Mouse (Mus musculus): ENCODE measurements around the gene Etfdh. TPM values are rescaled to one million over a fixed set of nuclear protein-coding genes. Genes with fewer than 3 reads are reported as not detected.
A peak's percentile ranks its signal among the peaks of the same experiment; 100 is the strongest.
"Not testable (repeated sequence)": the region's sequence is repeated elsewhere in the genome, so short reads cannot be mapped to it uniquely, and the experiment has no call there.

Gene Etfdh
- polyA plus RNA-seq, 1 experiment from 2014 or later, result 41.1 TPM

GRCm38 (mm10) chr3:79576468-79576816, 52.9 kb downstream of the Etfdh start:
- Histone ChIP-seq H3K9ac (no peak overlapping the region), H3K27me3 (replicated peaks) (no peaks in the 10 kb centered on the region), H3K36me3 (no peaks in the 10 kb centered on the region), H3K4me2 (peak overlapping the region; percentile 24; the same call in 1 of the 2 replicates), H3K9me3 (replicated peaks) (no peaks in the 10 kb centered on the region), H3K4me1 (peaks cover 81% of the 10 kb centered on the region), H3K4me3 (no peak overlapping the region), H3K27ac (no peak overlapping the region)
- 11% methylated on average over 3 of the region's 3 CpGs for WGBS (ENCODE audit: insufficient replicate concordance)
- ATAC-seq, result no peak

DNA sequence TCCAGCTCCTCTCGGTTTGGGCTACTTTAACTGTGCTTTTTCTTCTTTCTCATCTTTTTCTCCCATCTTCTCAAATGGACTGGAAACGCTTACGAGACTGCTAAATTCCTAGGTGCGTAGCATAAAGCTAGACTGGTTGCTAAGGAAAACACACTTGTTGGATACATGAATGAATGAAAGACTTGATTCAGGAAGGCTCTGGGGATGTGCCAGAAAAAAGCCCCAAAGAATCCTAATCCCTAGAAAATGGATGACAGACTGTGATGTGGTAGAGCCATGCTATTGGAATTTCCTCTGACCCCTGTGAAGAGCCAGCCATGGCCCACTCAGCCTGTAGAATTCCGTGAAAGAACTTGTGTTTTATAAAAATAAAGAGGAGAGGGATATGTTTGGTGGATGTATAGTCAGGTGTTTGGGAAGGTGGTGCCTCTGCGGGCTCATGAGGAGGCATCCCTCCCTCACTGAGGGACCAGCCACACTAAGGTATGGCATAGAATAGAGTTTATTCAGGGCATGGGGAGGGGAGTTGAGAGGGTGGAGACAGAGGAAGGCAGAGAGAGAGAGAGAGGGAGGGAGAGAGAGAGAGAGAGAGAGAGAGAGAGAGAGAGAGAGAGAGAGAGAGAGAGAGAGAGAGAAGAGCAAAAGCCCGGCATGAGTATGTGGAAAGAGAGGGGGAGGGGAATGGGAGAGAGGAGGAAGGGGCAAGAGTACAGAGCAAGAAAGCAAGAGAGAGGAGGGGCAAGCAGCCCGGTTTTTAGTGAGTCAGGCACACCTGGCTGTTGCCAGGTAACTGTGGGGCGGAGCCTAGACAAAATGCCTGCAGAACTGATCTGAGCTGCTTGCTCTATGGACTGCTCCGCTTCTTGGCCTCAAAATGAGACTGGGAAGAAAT, 53.5 kb downstream of the Etfdh start:
- H3K9ac ChIP-seq, result no peak overlapping the region
- H3K27ac ChIP-seq, result peak overlapping the region; percentile 93
- H3K4me1 ChIP-seq, result peaks cover 78% of the 10 kb centered on the region

GRCm38 (mm10) chr3:79574336-79574735, 55.0 kb downstream of the Etfdh start:
- Histone ChIP-seq H3K27me3 (replicated peaks) (no peaks in the 10 kb centered on the region), H3K4me2 (peak overlapping the region; percentile 54), H3K4me3 (no peak overlapping the region), H3K9ac (peak overlapping the region; percentile 49; the same call in 1 of the 2 replicates), H3K4me1 (peaks cover 67% of the 10 kb centered on the region), H3K36me3 (no peaks in the 10 kb centered on the region), H3K9me3 (replicated peaks) (no peaks in the 10 kb centered on the region), H3K27ac (peak overlapping the region; percentile 93)
- ATAC-seq, result peak; percentile 97
- 32% methylated on average over 3 of the region's 3 CpGs for WGBS (ENCODE audit: insufficient replicate concordance)

More for the DNA sequence above, 53.5 kb downstream of the Etfdh start:
- no peaks in the 10 kb centered on the region for H3K36me3 ChIP-seq
- H3K4me2 ChIP-seq, result peak overlapping the region; percentile 24; the same call in 1 of the 2 replicates
- no peak overlapping the region for H3K4me3 ChIP-seq
- no peak for ATAC-seq
- WGBS (ENCODE audit: insufficient replicate concordance), result 57% methylated on average over 10 of the region's 10 CpGs
- no peaks in the 10 kb centered on the region for H3K9me3 ChIP-seq (replicated peaks)
- no peaks in the 10 kb centered on the region for H3K27me3 ChIP-seq (replicated peaks)

DNA sequence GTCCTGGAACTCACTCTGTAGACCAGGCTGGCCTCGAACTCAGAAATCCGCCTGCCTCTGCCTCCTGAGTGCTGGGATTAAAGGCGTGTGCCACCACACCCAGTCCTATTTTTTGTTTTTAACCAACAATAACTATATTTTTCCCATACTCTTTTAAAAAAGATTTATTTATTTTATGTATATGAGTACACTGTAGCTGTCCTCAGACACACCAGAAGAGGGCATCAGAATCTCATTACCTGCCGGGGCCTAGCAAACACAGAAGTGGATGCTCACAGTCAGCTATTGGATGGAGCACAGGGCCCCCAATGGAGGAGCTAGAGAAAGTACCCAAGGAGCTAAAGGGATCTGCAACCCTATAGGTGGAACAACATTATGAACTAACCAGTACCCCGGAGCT, 55.9 kb downstream of the Etfdh start:
- H3K36me3 ChIP-seq; H3K9ac ChIP-seq; H3K4me3 ChIP-seq; H3K27ac ChIP-seq; ATAC-seq; H3K27me3 ChIP-seq (replicated peaks); H3K9me3 ChIP-seq (replicated peaks); H3K4me2 ChIP-seq: not testable (repeated sequence)
- H3K4me1 ChIP-seq, result peaks cover 67% of the 10 kb centered on the region
- 82% methylated on average over 5 of the region's 5 CpGs for WGBS (ENCODE audit: insufficient replicate concordance)

DNA sequence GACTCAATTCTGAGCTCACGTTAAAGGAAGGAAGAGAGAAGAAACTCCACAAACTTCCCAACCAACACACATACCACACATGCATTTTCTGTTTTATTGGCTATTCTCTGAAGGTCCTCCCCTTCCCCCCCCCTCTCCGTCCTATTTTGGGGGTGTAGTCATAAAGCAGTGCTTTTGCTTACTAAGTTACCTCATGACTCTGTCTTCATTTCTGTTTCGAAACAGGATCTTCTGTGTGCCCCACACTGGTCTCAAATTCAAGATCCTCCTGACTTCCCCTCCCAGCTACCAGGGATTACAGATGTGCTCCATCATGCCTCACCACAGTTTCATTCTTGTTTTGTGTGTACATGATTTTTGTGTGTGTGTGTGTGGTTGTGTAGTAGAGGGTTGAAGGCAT, 56.9 kb downstream of the Etfdh start:
- no peaks in the 10 kb centered on the region for H3K36me3 ChIP-seq
- H3K9me3 ChIP-seq (replicated peaks), result no peaks in the 10 kb centered on the region
- peak overlapping the region; percentile 5; the same call in 1 of the 2 replicates for H3K27ac ChIP-seq
- ATAC-seq, result no peak
- no peak overlapping the region for H3K4me3 ChIP-seq
- no peak overlapping the region; the same call in 1 of the 2 replicates for H3K9ac ChIP-seq
- H3K27me3 ChIP-seq (replicated peaks), result no peaks in the 10 kb centered on the region
- 62% methylated on average over 3 of the region's 3 CpGs for WGBS (ENCODE audit: insufficient replicate concordance)
- H3K4me2 ChIP-seq, result no peak overlapping the region
- H3K4me1 ChIP-seq, result peaks cover 61% of the 10 kb centered on the region

DNA sequence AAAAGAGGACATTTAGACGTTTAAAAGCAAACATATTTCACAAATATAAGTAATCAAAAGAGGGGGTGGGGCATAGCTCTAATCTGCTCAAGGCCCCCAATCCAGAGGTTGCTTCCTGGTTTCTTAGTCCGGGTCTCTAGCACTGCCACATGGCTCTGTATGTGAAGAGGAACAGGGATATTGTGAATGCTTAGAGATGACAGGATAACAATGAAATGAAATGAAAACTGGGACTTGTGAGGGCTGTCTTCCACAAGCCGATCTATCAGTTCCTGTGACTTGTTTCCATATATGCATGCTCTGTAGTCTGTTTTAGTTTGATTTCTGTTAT, 60.0 kb downstream of the Etfdh start:
- Histone ChIP-seq H3K27ac (peak overlapping the region; percentile 95; the same call in 1 of the 2 replicates), H3K4me2 (no peak overlapping the region), H3K4me3 (no peak overlapping the region), H3K9ac (no peak overlapping the region), H3K4me1 (peaks cover 62% of the 10 kb centered on the region), H3K9me3 (replicated peaks) (no peaks in the 10 kb centered on the region), H3K27me3 (replicated peaks) (no peaks in the 10 kb centered on the region), H3K36me3 (peaks cover 3% of the 10 kb centered on the region; the same call in 1 of the 2 replicates)
- WGBS (ENCODE audit: insufficient replicate concordance), result 70% methylated on average over 3 of the region's 3 CpGs
- no peak for ATAC-seq

DNA sequence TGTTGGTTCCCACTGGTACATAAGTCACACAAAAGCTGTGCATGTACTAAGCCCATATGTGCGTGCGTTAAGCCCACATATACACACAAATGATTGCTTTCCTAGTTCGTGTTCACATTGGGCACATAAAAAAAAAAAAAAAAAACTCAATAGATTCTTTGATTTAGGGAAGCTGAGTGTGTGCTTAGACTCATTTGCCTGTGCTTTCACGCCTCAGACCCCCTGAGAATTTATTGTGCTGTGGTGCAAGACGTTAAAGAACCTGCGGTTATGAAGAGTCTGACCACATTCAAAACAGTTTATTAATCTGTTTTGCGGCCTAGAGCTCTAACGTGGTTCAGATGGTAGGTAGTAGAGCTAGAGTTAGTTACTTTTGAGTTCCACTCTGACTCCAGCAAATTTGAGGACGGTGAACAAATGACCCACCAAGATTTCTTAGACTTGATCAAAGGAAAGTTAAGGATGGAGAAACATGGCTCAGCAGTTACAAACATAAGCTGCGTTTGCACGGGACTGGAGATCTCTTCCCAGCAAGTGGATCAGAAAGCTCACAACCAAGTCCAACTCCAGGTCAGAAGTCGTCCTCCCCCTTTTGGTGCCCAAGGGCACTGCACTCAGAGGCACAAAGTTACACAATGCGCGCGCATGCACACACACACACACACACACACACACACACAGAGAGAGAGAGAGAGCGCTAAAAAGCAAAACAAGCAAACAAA, 60.5 kb downstream of the Etfdh start:
- Histone ChIP-seq H3K9me3 (replicated peaks) (no peaks in the 10 kb centered on the region), H3K36me3 (peaks cover 3% of the 10 kb centered on the region; the same call in 1 of the 2 replicates), H3K4me3 (no peak overlapping the region), H3K27ac (peak overlapping the region; percentile 95), H3K27me3 (replicated peaks) (no peaks in the 10 kb centered on the region), H3K4me1 (peaks cover 58% of the 10 kb centered on the region), H3K9ac (peak overlapping the region; percentile 67), H3K4me2 (peak overlapping the region; percentile 90)
- no peak for ATAC-seq
- 83% methylated on average over 13 of the region's 16 CpGs for WGBS (ENCODE audit: insufficient replicate concordance)

DNA sequence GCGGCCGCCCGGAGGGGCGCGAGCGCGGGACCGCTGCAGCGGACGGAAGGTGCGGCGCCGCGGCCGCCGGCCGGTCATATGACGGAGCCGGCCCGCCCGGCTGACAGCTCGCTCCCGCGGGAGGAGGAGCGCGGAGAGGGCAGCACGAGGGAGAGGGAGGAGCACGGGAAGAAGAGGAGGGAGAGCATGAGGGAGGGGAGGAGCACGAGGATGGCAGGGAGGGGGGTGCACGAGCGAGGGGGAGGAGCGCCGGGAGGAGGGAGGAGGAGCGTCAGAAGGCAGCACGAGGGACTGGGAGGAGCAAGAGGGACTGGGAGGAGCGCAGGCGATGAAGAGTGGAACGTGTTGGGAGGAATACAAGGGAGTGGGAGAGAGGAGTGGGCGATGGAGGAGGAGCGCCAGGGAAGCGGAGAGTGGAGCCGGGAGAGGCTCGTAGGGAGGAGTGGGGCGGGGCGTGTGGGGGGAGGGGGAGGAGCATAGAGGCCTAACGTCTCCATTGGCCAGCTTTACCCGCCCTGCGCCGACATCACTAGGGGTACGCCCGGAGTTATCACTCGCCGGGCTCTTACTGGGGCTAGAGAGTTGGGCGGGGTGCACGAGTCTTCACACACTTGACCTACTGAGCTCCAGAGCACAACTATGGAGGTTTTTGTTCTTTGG, 61.5 kb downstream of the Etfdh start, which contains the start of gene Fnip2:
Fnip2 (minus strand) TSS at position 94 of the 660 bp plus-strand sequence.
- peak; percentile 95 for ATAC-seq
- H3K4me3 ChIP-seq, result peak within 1 kb of the TSS; percentile 97
- WGBS (ENCODE audit: insufficient replicate concordance), result under 1% methylated on average over 52 of the region's 55 CpGs
- H3K4me1 ChIP-seq, result peaks cover 58% of the 10 kb centered on the region
- H3K9ac ChIP-seq, result peak within 1 kb of the TSS; percentile 98
- no peaks in the 10 kb centered on the region for H3K9me3 ChIP-seq (replicated peaks)
- H3K27ac ChIP-seq, result peak within 1 kb of the TSS; percentile 95
- peak within 1 kb of the TSS; percentile 90 for H3K4me2 ChIP-seq
- H3K36me3 ChIP-seq, result peaks cover 3% of the 10 kb centered on the region; the same call in 1 of the 2 replicates
- H3K27me3 ChIP-seq (replicated peaks), result no peaks in the 10 kb centered on the region

GRCm38 (mm10) chr3:79566716-79567691, 62.3 kb downstream of the Etfdh start:
- H3K27ac ChIP-seq, result peak overlapping the region; percentile 95
- peaks cover 3% of the 10 kb centered on the region; the same call in 1 of the 2 replicates for H3K36me3 ChIP-seq
- H3K4me2 ChIP-seq, result peak overlapping the region; percentile 90
- peak overlapping the region; percentile 97 for H3K4me3 ChIP-seq
- ATAC-seq, result peak; percentile 42; the same call in 1 of the 2 replicates
- H3K9ac ChIP-seq, result peak overlapping the region; percentile 98
- no peaks in the 10 kb centered on the region for H3K27me3 ChIP-seq (replicated peaks)
- H3K4me1 ChIP-seq, result peaks cover 55% of the 10 kb centered on the region
- WGBS (ENCODE audit: insufficient replicate concordance), result 3% methylated on average over 60 of the region's 60 CpGs
- H3K9me3 ChIP-seq (replicated peaks), result no peaks in the 10 kb centered on the region

GRCm38 (mm10) chr3:79564875-79565606, 64.3 kb downstream of the Etfdh start:
- H3K27me3 ChIP-seq (replicated peaks), result no peaks in the 10 kb centered on the region
- ATAC-seq, result no peak

More at GRCm38 (mm10) chr3:79564875-79565606, 64.3 kb downstream of the Etfdh start:
- peak overlapping the region; percentile 97 for H3K4me3 ChIP-seq
- whole genome bisulfite sequencing (ENCODE audit: insufficient replicate concordance), result 48% methylated on average over 10 of the region's 10 CpGs
- peaks cover 62% of the 10 kb centered on the region for H3K4me1 ChIP-seq
- H3K36me3 ChIP-seq, result peaks cover 3% of the 10 kb centered on the region; the same call in 1 of the 2 replicates
- H3K27ac ChIP-seq, result 0 out of 2 replicates have a peak overlapping the region, but pooled peaks have one; percentile 14
- peak overlapping the region; percentile 90 for H3K4me2 ChIP-seq
- peak overlapping the region; percentile 52; the same call in 1 of the 2 replicates for H3K9ac ChIP-seq
- no peaks in the 10 kb centered on the region for H3K9me3 ChIP-seq (replicated peaks)

All from liver, embryonic 12.5 days (tissue).